Mouse (Mus musculus): ENCODE results near the gene Mzt1. TPM values are rescaled to one million over a fixed set of nuclear protein-coding genes. Genes with fewer than 3 reads are reported as not detected.

Gene Mzt1
- polyA plus RNA-seq, 1 experiment from 2014 or later = 87.1 TPM

GRCm38 (mm10) chr14:99010224-99010919, 35.6 kb downstream of the Mzt1 start:
- WGBS = 68% methylated on average over 8 of the region's 8 CpGs
- Histone ChIP-seq H3K27me3 (no peaks in the 10 kb centered on the region), H3K4me2 (no peak overlapping the region), H3K9ac (no peak overlapping the region), H3K36me3 (no peaks in the 10 kb centered on the region), H3K27ac (no peak overlapping the region), H3K9me3 (no peaks in the 10 kb centered on the region), H3K4me3 (no peak overlapping the region), H3K4me1 (no peaks in the 10 kb centered on the region)
- ATAC-seq (ENCODE audit: insufficient number of reproducible peaks, insufficient read depth, low FRiP score, low TSS enrichment, low read depth) = no peak

DNA sequence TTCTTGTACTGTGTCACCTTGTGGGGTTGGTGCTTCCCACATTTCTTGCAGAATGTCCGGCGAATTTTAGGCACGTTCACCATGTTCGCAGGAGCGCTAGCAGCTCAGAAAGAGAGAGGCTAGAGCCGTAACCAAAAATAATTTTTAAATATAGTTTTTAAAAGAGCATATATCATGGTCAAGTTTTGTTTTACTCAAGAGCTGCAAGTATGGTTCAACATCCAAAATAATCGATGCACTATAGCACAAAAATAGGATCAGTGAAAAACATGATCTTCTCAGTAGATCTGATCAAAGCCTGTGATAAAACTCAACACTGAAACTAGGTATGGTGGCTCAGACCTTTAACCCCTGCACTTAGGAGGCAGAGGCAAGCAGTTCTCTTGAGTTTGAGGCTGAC, 51.7 kb downstream of the Mzt1 start, which contains the start of gene Rpl36a-ps1:
Rpl36a-ps1 (minus strand) TSS at position 101 of the 400 bp plus-strand sequence.
- no peaks in the 10 kb centered on the region for H3K9me3 ChIP-seq
- no peaks in the 10 kb centered on the region for H3K36me3 ChIP-seq
- no peak within 1 kb of the TSS for H3K4me3 ChIP-seq
- no peak for ATAC-seq (ENCODE audit: insufficient number of reproducible peaks, insufficient read depth, low FRiP score, low TSS enrichment, low read depth)
- no peak within 1 kb of the TSS for H3K4me2 ChIP-seq
- H3K9ac ChIP-seq = no peak within 1 kb of the TSS
- H3K4me1 ChIP-seq = no peaks in the 10 kb centered on the region
- H3K27ac ChIP-seq = no peak within 1 kb of the TSS
- H3K27me3 ChIP-seq = no peaks in the 10 kb centered on the region
- WGBS = 93% methylated on average over 7 of the region's 7 CpGs

- no peak overlapping the region for H3K4me3 ChIP-seq
- no peak for ATAC-seq (ENCODE audit: insufficient number of reproducible peaks, insufficient read depth, low FRiP score, low TSS enrichment, low read depth)
- no peaks in the 10 kb centered on the region for H3K27me3 ChIP-seq
- no peaks in the 10 kb centered on the region for H3K36me3 ChIP-seq
- H3K9ac ChIP-seq = no peak overlapping the region
- WGBS = 75% methylated on average over 2 of the region's 2 CpGs
- H3K4me2 ChIP-seq = no peak overlapping the region
- no peak overlapping the region for H3K27ac ChIP-seq
- H3K9me3 ChIP-seq = no peaks in the 10 kb centered on the region
- no peaks in the 10 kb centered on the region for H3K4me1 ChIP-seq
These were observed 53.5 kb downstream of the Mzt1 start for GRCm38 (mm10) chr14:98992482-98992881.

- Histone ChIP-seq H3K9me3 (no peaks in the 10 kb centered on the region), H3K4me3 (no peak overlapping the region), H3K27me3 (no peaks in the 10 kb centered on the region), H3K9ac (no peak overlapping the region), H3K36me3 (no peaks in the 10 kb centered on the region), H3K4me1 (no peaks in the 10 kb centered on the region), H3K4me2 (no peak overlapping the region), H3K27ac (no peak overlapping the region)
- WGBS = 41% methylated on average over 3 of the region's 3 CpGs
- ATAC-seq (ENCODE audit: insufficient number of reproducible peaks, insufficient read depth, low FRiP score, low TSS enrichment, low read depth) = no peak
These were observed 55.3 kb downstream of the Mzt1 start for GRCm38 (mm10) chr14:98990636-98991035.

DNA sequence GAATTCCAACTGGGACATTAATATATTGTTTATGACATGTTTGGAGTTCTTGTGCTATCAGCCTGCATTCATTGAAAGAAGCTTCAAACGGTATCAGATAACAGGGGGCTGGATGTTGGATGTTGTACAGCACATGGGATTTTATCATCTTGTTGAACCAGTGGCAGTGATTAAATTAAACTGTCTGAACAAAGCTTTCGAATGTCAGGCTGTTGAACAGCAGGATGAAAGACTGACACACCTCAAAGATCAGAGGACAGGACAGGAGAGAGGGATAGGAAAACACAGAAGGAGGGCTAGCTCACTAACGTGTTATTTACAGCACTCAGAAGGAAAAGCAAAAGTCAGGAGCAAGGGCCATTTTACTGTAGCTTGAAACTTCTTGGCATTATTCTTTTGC, 56.1 kb downstream of the Mzt1 start:
- Histone ChIP-seq H3K9me3 (no peaks in the 10 kb centered on the region), H3K4me3 (no peak overlapping the region), H3K4me2 (no peak overlapping the region), H3K27me3 (no peaks in the 10 kb centered on the region), H3K9ac (no peak overlapping the region), H3K27ac (no peak overlapping the region), H3K36me3 (no peaks in the 10 kb centered on the region), H3K4me1 (no peaks in the 10 kb centered on the region)
- ATAC-seq (ENCODE audit: insufficient number of reproducible peaks, insufficient read depth, low FRiP score, low TSS enrichment, low read depth) = no peak
- 28% methylated on average over 3 of the region's 3 CpGs for WGBS

Other genes starting within 250 kb of the Mzt1 start
- gene Rpl36a-ps1, start 51.8 kb downstream of the Mzt1 start, polyA plus RNA-seq (2015; fragmentation: Nextera tagmentation; extraction: Ambion mirVana) = 1.6 and 6.4 TPM in 2 replicates
- gene Bora, start 88 bp upstream of the Mzt1 start, polyA plus RNA-seq (2015; fragmentation: Nextera tagmentation; extraction: Ambion mirVana) = 70.5 and 80.3 TPM in 2 replicates
- 23.9 and 25.0 TPM in 2 replicates for gene Pibf1, start 53.3 kb upstream of the Mzt1 start, polyA plus RNA-seq (2015; fragmentation: Nextera tagmentation; extraction: Ambion mirVana)
- 34.6 and 37.5 TPM in 2 replicates for gene Dis3, start 53.6 kb upstream of the Mzt1 start, polyA plus RNA-seq (2015; fragmentation: Nextera tagmentation; extraction: Ambion mirVana)